Mouse (Mus musculus): ENCODE data around the gene Npc1l1.

GRCm38 (mm10) chr11:6219967-6220366, 10.0 kb downstream of the Npc1l1 start:
- TF ChIP-seq POLR2A (IDR thresholded peaks at IDR 0.05; ENCODE audit: control insufficient read depth, extremely low read depth, insufficient read depth, low read length, poor library complexity) (no peak), CTCF (IDR thresholded peaks at IDR 0.05; ENCODE audit: borderline replicate concordance, control insufficient read depth, extremely low read depth, insufficient read depth, low read length, poor library complexity) (no peak)

Data from thymus, adult 2 months (tissue).